Mouse (Mus musculus) stomach, postnatal 0 days (tissue): ENCODE data around the gene Actg2.

ENCODE experiments used
- CTCF ChIP-seq: IDR thresholded peaks from 2 replicates; pipeline ENCODE4 v1.5.1; 2016; ENCODE audit warnings: antibody characterized with exemption, low read depth, mild to moderate bottlenecking, moderate library complexity
- EP300 ChIP-seq: optimal IDR thresholded peaks from 2 replicates; pipeline ENCODE3; 2016; ENCODE audit warnings: antibody characterized with exemption

- TF ChIP-seq CTCF (no peak), EP300 (no peak)
Measured at GRCm38 (mm10) chr6:83548346-83548745, 12.3 kb upstream of the Actg2 start.
